Mouse (Mus musculus) lung, embryonic 15.5 days (tissue): Measurements from ENCODE around the gene Lias. TPM values are rescaled to one million over a fixed set of nuclear protein-coding genes. Genes with fewer than 3 reads are reported as not detected.

ENCODE experiments used
- ATAC-seq: fragments of 200-750 bp; cut with Nextera tagmentation; 2 replicates; pipeline ENCODE4 v1.8.0; 2017; ENCODE audit warnings: moderate number of reproducible peaks, borderline replicate concordance; ENCODE audit not compliant: low FRiP score, low TSS enrichment; ENCODE audit errors: extremely low read depth
- H3K27ac ChIP-seq: fragments of 300-500 bp; sonication (generic); 2 replicates; pipeline ENCODE4 v1.5.1; 2015; ENCODE audit warnings: moderate library complexity, mild to moderate bottlenecking, inconsistent platforms
- H3K27me3 ChIP-seq: fragments of 300-500 bp; sonication (generic); 2 replicates; pipeline ENCODE4 v1.6.1; 2015; ENCODE audit warnings: inconsistent platforms
- H3K36me3 ChIP-seq: fragments of 300-500 bp; sonication (generic); 2 replicates; pipeline ENCODE4 v1.6.1; 2015; ENCODE audit warnings: inconsistent platforms
- H3K4me1 ChIP-seq: fragments of 300-500 bp; sonication (generic); 2 replicates; pipeline ENCODE4 v1.6.1; 2015; ENCODE audit warnings: inconsistent platforms
- H3K4me2 ChIP-seq: fragments of 300-500 bp; sonication (generic); 2 replicates; pipeline ENCODE4 v1.6.1; 2015; ENCODE audit warnings: inconsistent platforms, mild to moderate bottlenecking, moderate library complexity
- H3K4me3 ChIP-seq: fragments of 300-500 bp; sonication (generic); 2 replicates; pipeline ENCODE4 v1.5.1; 2015; ENCODE audit warnings: mild to moderate bottlenecking, inconsistent platforms
- H3K9ac ChIP-seq: fragments of 300-500 bp; sonication (generic); 2 replicates; pipeline ENCODE4 v1.6.1; 2015; ENCODE audit warnings: inconsistent platforms
- H3K9me3 ChIP-seq: fragments of 300-500 bp; sonication (generic); 2 replicates; pipeline ENCODE4 v1.6.1; 2016; ENCODE audit warnings: inconsistent platforms
- WGBS: fragments of 180-500 bp; shearing (Covaris S2); methylation state at CpG from one replicate; pipeline ENCODE4 v1.1.7; 2015; 5-methylcytosine and 5-hydroxymethylcytosine counted together
- polyA plus RNA-seq: library from polyadenylated mRNA; unstranded; fragments of >200 nt; fragmentation: Nextera tagmentation; extraction: Ambion mirVana; gene quantifications from 2 replicates; pipeline ENCODE4 v1.2.1, GENCODE M21; 2015

Gene Lias
- polyA plus RNA-seq, 1 experiment from 2014 or later: 57.2 TPM

DNA sequence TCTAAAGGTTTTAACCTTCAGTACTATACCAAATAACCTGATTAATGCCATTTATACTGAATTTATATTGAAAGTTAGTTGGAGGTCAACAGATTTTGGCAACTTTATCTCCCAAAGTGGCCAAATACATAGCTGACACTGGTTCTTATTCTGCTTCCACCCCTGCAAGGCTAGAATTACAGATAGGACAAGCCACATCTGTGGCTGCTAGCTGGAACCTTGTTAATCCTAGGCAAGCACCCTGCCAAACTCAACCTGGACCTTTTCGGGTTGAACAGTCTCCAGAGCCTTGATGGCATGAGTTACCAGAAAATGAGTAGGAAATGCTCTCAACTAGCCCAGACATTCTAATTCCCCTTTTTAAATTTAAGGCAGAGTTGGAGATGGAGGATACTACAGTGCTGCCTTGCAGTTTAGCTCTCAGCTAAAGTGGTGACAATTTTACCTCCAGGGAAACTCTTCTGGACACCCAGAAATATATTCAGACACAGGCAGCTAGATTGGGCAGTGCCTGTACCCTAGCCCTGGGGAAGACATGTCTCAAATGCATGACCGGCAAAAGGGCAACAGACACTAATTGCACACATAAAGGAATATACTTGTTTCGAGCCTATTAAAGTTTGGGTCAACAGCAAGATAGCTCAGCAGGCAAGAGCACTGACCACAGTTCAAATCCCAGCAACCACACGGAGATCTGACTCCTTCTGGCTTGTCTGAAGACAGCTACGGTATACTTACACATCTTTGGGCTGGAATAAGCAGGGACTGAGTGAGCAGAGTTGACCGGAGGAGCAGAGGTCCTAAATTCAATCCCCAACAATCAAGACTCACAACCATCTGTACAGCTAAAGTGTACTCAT, 4.1 kb upstream of the Lias start:
- no peak for ATAC-seq

DNA sequence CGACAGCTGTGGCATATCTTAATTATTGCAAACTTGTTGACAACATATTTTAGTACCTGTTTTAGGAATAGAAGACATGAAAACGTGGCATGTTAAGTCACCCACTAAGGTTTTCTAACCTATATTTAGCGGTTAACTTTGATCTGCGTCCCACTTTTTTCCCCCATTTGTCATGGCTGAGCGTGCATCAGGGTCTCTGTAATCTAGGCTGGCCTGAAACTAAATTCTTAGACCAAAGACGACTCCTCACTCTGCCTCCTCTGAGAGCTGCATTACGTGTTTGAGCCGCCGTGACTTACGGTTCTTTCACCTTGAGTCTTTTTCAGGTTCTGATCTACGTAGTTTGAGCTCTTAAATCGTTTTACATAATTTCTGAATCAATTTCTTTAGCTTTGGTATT, 456 bp downstream of the Lias start:
- ATAC-seq: peak; percentile 47; the same call in 1 of the 2 replicates

More for the DNA sequence above, 4.1 kb upstream of the Lias start:
- Histone ChIP-seq H3K4me2 (no peak overlapping the region), H3K9me3 (no peaks in the 10 kb centered on the region), H3K4me1 (peaks cover 19% of the 10 kb centered on the region), H3K9ac (no peak overlapping the region), H3K27me3 (no peaks in the 10 kb centered on the region), H3K4me3 (no peak overlapping the region), H3K27ac (no peak overlapping the region), H3K36me3 (peaks cover 33% of the 10 kb centered on the region)
- 76% methylated on average over 6 of the region's 6 CpGs for WGBS

DNA sequence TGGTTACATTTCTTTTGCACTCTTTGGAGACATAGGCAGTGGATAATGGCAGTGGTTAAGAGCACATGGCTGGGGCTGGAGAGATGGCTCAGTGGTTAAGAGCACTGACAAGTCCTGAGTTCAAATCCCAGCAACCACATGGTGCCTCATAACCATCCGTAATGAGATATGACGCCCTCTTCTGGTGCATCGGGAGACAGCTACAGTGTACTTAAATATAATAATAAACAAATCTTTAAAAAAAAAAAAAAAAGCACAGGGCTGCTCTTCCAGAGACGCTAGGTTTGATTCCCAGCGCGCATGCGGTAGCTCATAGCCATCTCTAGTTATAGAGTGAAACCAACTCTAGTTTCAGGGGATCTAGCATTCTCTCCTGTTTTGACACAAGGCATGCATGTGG, 3.1 kb downstream of the Lias start:
- WGBS: 83% methylated on average over 7 of the region's 7 CpGs
- Histone ChIP-seq H3K9me3 (no peaks in the 10 kb centered on the region), H3K27me3 (no peaks in the 10 kb centered on the region), H3K4me1 (peaks cover 12% of the 10 kb centered on the region), H3K36me3 (peaks cover 37% of the 10 kb centered on the region), H3K27ac (no peak overlapping the region), H3K9ac (no peak overlapping the region), H3K4me2 (no peak overlapping the region), H3K4me3 (no peak overlapping the region)
- ATAC-seq: no peak

More for the DNA sequence above, 456 bp downstream of the Lias start:
- Histone ChIP-seq H3K9me3 (no peaks in the 10 kb centered on the region), H3K36me3 (peaks cover 48% of the 10 kb centered on the region), H3K4me2 (peak overlapping the region; percentile 82), H3K27me3 (no peaks in the 10 kb centered on the region), H3K4me1 (peaks cover 19% of the 10 kb centered on the region), H3K27ac (peak overlapping the region; percentile 67), H3K4me3 (peak overlapping the region; percentile 87), H3K9ac (peak overlapping the region; percentile 71)
- 2% methylated on average over 12 of the region's 12 CpGs for WGBS

DNA sequence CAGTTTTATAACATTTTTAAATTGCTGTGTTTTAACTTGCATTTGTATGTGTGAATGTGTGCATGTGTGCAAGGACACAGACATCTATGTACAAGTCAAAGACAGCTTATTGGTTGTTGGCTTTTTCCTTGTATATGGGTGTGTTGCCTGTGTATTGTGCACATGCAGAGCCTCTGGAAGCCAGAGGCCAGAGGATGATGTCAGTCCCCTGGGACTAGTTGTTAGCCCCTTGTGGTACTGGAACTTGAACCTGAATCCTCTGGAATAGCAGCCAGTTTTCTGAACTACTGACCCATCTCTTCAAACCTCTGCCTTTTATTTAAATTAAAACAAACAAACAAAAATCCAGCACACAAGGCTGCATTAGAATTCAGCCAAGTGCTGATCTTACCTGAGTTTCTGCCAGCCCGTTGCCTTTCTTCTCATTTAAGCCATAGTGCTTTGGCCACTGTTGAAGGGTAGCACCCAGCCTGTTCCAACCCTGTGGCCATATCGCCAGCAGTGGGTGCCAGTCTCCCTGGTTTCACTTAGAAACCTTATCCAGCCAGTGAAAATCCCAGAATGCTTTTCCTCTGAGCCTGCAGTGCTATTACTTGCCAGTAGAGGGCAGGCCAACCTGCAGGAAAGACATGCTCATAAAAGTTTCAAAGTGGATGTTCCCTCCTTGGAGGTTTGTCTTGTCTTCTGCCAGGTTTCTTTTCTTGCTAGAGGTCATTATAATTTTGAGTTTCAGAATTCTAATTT, 10.1 kb downstream of the Lias start:
- no peaks in the 10 kb centered on the region for H3K9me3 ChIP-seq
- no peak overlapping the region for H3K4me2 ChIP-seq
- peaks cover 60% of the 10 kb centered on the region for H3K36me3 ChIP-seq
- ATAC-seq: peak; percentile 64; the same call in 1 of the 2 replicates
- WGBS: 26% methylated on average over 2 of the region's 2 CpGs
- no peak overlapping the region for H3K4me3 ChIP-seq
- no peaks in the 10 kb centered on the region for H3K4me1 ChIP-seq
- H3K27ac ChIP-seq: no peak overlapping the region
- H3K27me3 ChIP-seq: no peaks in the 10 kb centered on the region
- no peak overlapping the region for H3K9ac ChIP-seq

DNA sequence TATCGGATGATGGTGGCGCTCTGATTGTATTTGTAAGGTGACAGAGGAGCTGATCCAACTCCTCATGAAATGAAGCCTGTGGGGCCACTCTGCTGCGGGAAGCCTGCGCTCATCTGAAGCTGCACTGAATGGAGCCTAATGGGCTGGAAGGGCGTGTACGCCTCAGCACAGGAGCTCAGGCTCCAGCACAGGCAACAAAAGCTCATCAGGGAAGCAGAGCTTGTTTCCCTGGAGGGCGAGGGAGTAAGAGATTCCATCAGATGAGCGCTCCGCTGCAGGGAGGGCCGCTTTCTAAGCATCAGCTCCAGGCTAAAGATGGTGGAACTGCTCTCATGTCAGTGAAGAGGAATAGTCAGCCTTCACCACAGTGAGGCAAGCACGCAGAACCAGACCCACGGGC, 16.7 kb downstream of the Lias start:
- Histone ChIP-seq H3K4me2 (no peak overlapping the region), H3K9ac (no peak overlapping the region), H3K27me3 (no peaks in the 10 kb centered on the region), H3K36me3 (peaks cover 62% of the 10 kb centered on the region), H3K9me3 (no peaks in the 10 kb centered on the region), H3K4me3 (no peak overlapping the region), H3K27ac (no peak overlapping the region), H3K4me1 (no peaks in the 10 kb centered on the region)
- ATAC-seq: no peak
- 75% methylated on average over 12 of the region's 12 CpGs for WGBS

DNA sequence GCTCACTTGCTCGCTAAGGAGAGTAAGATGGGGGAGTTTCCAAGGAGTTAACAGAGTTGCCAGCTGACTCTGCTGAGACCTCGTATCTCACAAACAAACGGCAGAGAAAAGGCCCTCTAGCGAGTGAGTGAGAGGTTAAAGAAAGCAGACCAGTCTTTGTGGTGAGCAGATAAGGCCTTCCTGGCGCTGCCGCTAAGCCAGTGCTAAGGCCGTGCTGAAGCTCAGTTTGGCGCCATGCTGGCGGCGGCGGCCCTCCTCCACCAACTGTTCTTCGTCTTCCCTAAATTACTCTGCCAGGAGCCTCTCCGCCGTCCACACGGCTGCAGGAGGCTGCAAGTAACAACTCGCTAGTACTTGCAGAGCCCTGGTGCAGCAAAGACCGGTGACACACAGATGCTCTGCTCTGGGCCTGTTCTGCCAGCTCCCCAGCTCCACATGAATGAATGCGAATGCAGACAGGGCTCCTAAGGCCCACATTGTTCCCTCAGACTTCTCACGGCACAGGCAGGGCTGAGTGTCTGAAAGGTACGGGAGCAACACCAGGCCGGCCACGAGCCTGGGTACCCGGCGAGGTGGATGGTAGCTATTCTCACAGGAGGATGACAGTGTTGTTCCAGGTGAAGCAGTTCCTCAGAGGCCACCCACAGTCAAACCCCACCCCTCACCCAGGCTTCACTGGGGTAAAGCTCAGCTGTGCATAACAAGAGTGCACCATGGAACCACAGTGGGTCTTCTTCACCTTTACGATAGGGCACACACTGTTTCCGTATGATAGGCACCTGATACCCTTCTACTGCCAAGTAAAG, 24.6 kb downstream of the Lias start:
- Histone ChIP-seq H3K36me3 (peaks cover 36% of the 10 kb centered on the region), H3K4me3 (no peak overlapping the region), H3K4me2 (peak overlapping the region; percentile 14; the same call in 1 of the 2 replicates), H3K9me3 (no peaks in the 10 kb centered on the region), H3K9ac (peak overlapping the region; percentile 11; the same call in 1 of the 2 replicates), H3K27ac (peak overlapping the region; percentile 72), H3K4me1 (peaks cover 9% of the 10 kb centered on the region), H3K27me3 (no peaks in the 10 kb centered on the region)
- WGBS: 22% methylated on average over 26 of the region's 26 CpGs
- peak; percentile 84 for ATAC-seq

DNA sequence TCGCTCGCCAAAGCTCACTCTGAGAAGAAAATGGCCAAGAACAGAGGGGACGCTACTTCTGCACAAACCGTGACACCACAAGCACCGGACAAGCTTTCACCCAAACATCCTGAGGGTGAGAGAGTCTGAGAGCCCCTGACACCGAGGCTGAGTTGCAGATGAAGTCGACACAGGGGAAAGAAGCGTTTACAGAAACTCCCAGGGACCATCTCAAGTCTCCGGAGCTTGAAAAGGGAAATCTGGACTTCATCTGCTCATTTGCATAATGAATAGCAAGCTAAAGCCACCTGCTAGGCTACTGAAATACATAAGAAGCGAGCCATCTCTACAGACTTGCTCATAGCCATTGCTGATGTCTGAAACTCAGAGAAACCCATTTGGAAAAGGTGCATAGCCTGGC, 27.8 kb downstream of the Lias start:
- H3K36me3 ChIP-seq: peaks cover 50% of the 10 kb centered on the region
- no peak for ATAC-seq

DNA sequence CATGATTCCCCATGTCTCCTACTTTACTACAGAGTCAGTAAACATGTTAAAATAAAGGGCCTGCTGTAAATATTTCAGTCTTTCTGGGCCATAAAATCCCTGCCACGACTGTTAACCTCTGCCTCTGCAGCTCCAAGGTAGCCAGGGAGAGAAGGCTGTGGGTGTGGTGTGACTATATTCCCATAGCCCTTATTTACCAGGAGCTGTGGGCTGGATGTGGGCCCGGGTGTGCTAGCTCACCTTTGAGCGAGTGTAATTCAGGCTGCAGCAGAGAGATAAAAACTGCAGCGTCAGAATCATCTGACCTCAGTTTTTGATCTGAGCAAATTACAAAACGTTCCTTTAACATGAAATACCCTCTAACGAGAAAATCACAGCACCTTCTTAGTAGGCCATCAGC, 29.5 kb downstream of the Lias start:
- Histone ChIP-seq H3K27ac (no peak overlapping the region), H3K4me2 (no peak overlapping the region), H3K27me3 (no peaks in the 10 kb centered on the region), H3K36me3 (peaks cover 55% of the 10 kb centered on the region), H3K4me3 (no peak overlapping the region), H3K9me3 (no peaks in the 10 kb centered on the region), H3K9ac (no peak overlapping the region), H3K4me1 (peaks cover 5% of the 10 kb centered on the region)
- ATAC-seq: no peak
- 79% methylated on average over 6 of the region's 6 CpGs for WGBS

More for the DNA sequence above, 27.8 kb downstream of the Lias start:
- Histone ChIP-seq H3K27me3 (no peaks in the 10 kb centered on the region), H3K27ac (no peak overlapping the region), H3K4me2 (no peak overlapping the region), H3K4me3 (no peak overlapping the region), H3K4me1 (peaks cover 9% of the 10 kb centered on the region), H3K9ac (no peak overlapping the region), H3K9me3 (no peaks in the 10 kb centered on the region)
- 78% methylated on average over 10 of the region's 10 CpGs for whole genome bisulfite sequencing

DNA sequence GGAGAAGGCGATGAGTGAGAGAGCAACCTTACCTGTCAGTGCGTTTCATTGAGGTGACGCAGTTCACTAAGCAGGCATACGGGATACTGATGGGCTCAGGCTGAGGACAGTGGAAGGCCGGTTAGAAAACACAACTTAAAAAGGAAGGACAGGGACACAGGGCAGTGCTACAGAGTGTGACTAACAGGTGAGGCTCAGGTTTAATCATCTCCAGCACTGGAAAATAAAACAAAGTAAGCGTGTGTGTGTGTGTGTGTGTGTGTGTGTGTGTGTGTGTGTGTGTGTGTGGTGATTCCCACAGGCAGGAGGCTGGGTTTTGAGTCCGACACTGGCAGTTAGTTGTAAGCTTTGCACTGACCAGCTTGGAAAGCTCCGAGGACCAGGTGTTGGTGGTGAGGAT, 31.5 kb downstream of the Lias start:
- Histone ChIP-seq H3K9ac (no peak overlapping the region), H3K36me3 (peaks cover 56% of the 10 kb centered on the region), H3K27me3 (no peaks in the 10 kb centered on the region), H3K9me3 (no peaks in the 10 kb centered on the region), H3K4me1 (no peaks in the 10 kb centered on the region), H3K4me3 (no peak overlapping the region), H3K27ac (no peak overlapping the region), H3K4me2 (no peak overlapping the region)
- ATAC-seq: no peak
- WGBS: 90% methylated on average over 8 of the region's 8 CpGs

DNA sequence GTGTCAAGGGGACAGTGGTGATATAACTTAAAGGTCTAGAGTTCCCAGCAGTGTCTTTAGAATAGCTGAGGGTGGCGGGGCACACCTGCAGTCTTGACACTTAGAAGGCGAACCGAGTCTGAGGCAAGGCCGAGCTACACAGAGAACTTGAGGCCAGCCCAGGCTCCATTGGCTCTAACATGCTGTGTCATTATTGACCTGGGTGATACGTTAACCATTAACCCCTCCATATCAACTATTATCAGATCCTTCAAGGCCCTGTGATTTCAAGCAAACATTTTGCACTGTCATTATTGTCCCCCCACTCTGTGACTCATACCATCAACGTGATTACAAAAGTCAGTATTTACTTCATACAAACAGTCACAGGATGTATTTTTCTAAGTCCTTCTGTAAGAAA, 32.9 kb downstream of the Lias start:
- ATAC-seq: no peak
- Histone ChIP-seq H3K4me3 (no peak overlapping the region), H3K9ac (no peak overlapping the region), H3K27me3 (no peaks in the 10 kb centered on the region), H3K4me2 (no peak overlapping the region), H3K36me3 (peaks cover 51% of the 10 kb centered on the region), H3K4me1 (no peaks in the 10 kb centered on the region), H3K9me3 (no peaks in the 10 kb centered on the region), H3K27ac (no peak overlapping the region)
- WGBS: 73% methylated on average over 6 of the region's 6 CpGs

DNA sequence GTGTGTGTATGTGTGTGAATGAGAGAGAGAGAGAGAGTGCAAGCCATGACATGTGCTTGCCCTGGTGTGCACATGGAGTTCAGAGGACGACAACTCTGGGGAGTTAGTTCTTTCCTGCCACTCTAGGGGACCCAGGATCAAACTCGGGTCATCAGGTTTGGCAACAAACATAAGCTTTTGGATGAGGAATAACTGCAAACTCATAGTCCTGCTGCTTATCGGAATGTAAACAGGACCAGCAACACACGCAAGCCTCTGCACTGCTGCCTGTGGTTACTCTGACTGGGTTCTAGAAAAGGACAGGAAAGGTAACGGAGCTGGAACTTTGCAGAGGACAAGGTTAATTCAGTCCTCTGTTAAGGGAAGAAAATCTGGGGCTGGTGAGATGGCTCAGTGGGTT, 34.0 kb downstream of the Lias start:
- Histone ChIP-seq H3K27me3 (no peaks in the 10 kb centered on the region), H3K36me3 (peaks cover 51% of the 10 kb centered on the region), H3K4me1 (no peaks in the 10 kb centered on the region), H3K27ac (no peak overlapping the region), H3K9me3 (no peaks in the 10 kb centered on the region), H3K9ac (no peak overlapping the region), H3K4me2 (no peak overlapping the region), H3K4me3 (no peak overlapping the region)
- ATAC-seq: no peak
- WGBS: 81% methylated on average over 5 of the region's 5 CpGs
